Mouse (Mus musculus) brown adipose tissue, adult 24 weeks (tissue): Measurements from ENCODE around the gene Gm21858. TPM values are rescaled to one million over a fixed set of nuclear protein-coding genes. Genes with fewer than 3 reads are reported as not detected.
"Not testable (repeated sequence)": the region's sequence is repeated elsewhere in the genome, so short reads cannot be mapped to it uniquely, and the experiment has no call there.

Experiments used
- H3K27ac ChIP-seq: fragments of 200-500 bp; replicated peaks from 2 replicates; pipeline ENCODE4 v1.5.1; 2012; ENCODE audit warnings: low read depth, mild to moderate bottlenecking, low read length
- H3K4me1 ChIP-seq: fragments of 200-500 bp; 2 replicates; pipeline ENCODE4 v1.6.1; 2012; ENCODE audit warnings: low read length, mixed read lengths; ENCODE audit not compliant: control insufficient read depth, insufficient read depth, insufficient read length
- H3K4me3 ChIP-seq: fragments of 200-500 bp; 2 replicates; pipeline ENCODE4 v1.5.1; 2012; ENCODE audit warnings: low read depth, mild to moderate bottlenecking, low read length, moderate library complexity; ENCODE audit not compliant: insufficient read depth
- polyA plus RNA-seq: library from polyadenylated mRNA; stranded (reverse); fragments of >200 nt; gene quantifications from 2 replicates; pipeline ENCODE4 v1.2.4, GENCODE M21; 2012; ENCODE audit not compliant: missing spikeins, insufficient read depth, insufficient read length

Gm21858 gene
- not detected in 2 replicates for polyA plus RNA-seq

- not testable (repeated sequence) for H3K4me1 ChIP-seq, H3K27ac ChIP-seq, H3K4me3 ChIP-seq
Measured at GRCm38 (mm10) chrY:55731456-55731855, at the start of gene Gm21858. TSS of gene Gm21858 (plus strand) at chrY:55731756.
